Mouse (Mus musculus): ENCODE measurements around the gene Ddhd1. TPM values are rescaled to one million over a fixed set of nuclear protein-coding genes. Genes with fewer than 3 reads are reported as not detected.

Gene Ddhd1
- total and polyA plus RNA-seq, 3 experiments: 7.8 to 18.4 (median 12.7) TPM

DNA sequence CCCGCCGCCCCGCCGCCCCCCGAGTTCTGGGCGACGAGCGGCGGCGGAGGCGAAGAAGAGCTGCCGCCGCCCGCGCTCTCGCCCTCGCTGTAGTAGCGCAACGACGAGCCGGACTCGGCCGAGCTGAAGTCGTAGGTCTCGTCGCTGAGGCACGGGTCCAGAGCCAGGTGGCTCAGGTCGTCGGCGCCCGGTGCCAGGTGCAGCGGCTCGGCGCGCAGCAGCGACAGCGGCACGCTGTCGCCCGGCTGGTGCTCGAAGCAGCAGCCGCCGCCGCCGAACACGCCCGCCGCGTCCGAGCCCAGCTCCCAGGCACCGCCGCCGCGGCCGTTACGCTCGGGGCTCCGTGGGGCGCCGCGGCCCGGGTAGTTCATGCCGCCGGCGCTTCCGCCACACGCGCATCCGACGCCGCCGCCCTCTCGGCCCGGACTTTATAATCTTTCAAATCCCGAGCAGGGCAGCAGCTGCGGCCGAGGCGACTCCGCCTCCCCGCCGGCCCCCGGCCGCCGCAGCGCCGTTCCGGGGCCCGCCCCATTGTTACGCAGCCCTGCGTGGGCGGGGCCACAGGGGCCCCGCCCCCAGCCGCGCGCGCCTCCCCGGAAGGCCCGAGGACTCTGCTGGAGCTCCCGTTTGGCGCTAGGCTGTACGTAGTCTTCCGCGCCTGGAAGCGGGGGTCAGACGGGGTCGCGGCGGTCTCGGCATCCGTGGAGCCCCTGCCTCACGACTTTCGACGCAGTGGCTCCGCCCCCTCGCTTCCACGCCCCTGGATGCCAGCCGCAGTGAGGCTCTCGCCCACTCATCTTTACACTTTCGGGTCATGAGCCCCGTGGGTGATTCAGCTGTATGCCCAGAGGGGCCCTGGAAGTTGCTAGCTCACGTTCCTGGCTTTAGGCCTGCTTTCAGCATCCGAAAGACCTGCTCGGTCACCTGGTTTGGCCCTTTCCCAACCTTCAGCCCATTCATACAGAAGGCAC is at the start of gene Ddhd1 (continued):
- no peak for TF ChIP-seq PAX5 (IDR thresholded peaks at IDR 0.05; ENCODE audit: low read length)

GRCm38 (mm10) chr14:45707176-45707910 is 49.4 kb upstream of the Ddhd1 start:
- Histone ChIP-seq H3K4me3 (replicated peaks in 1 of 3; ENCODE audit: low read depth in 2 of 3, low read length in 2 of 3, poor library complexity in 1 of 3) (no peak overlapping the region), H3K36me3 (replicated peaks in 1 of 2; ENCODE audit: control insufficient read depth in 1 of 2, insufficient read depth in 1 of 2, low read length in 1 of 2) (no peaks in the 10 kb centered on the region), H3K9ac (ENCODE audit: insufficient read depth, low read depth) (no peak overlapping the region), H3K27me3 (replicated peaks) (no peaks in the 10 kb centered on the region), H3K4me2 (ENCODE audit: insufficient read depth, low read depth, poor library complexity, severe bottlenecking) (no peak overlapping the region), H3K79me2 (replicated peaks; ENCODE audit: control insufficient read depth, extremely low read depth, insufficient read depth, poor library complexity, severe bottlenecking) (no peaks in the 10 kb centered on the region), H3K4me1 (ENCODE audit: control insufficient read depth in 1 of 2, insufficient read depth in 2 of 2) (no peaks in the 10 kb centered on the region), H3K9me3 (replicated peaks; ENCODE audit: low read length) (peaks cover 3% of the 10 kb centered on the region), H3K27ac (ENCODE audit: insufficient read depth, low read depth) (no peak overlapping the region)
- in situ Hi-C loops (cut with MboI; ENCODE audit: low pct_ligation_motif_present, low pct_unique_long_range_greater_than_20kb, low sequenced_read_pairs) (no loop called here), dilution Hi-C loops (cut with MboI; ENCODE audit: extremely low pct_ligation_motif_present, extremely low pct_unique_long_range_greater_than_20kb, low sequenced_read_pairs) (no loop called here)
- DNase-seq (ENCODE audit: extremely low read depth): no peak
- TF ChIP-seq ELF1 (IDR thresholded peaks at IDR 0.05; ENCODE audit: low read depth, low read length) (no peak), TCF12 (IDR thresholded peaks at IDR 0.05; ENCODE audit: low read depth, low read length) (no peak), ZC3H11A (IDR thresholded peaks at IDR 0.05; ENCODE audit: low read depth, low read length) (no peak), MAZ (IDR thresholded peaks at IDR 0.05; ENCODE audit: low read depth, low read length) (no peak), CHD1 (IDR thresholded peaks at IDR 0.05; ENCODE audit: low read depth, low read length) (no peak), RCOR1 (conservative IDR thresholded peaks at IDR 0.05; ENCODE audit: low read depth, low read length) (no peak), MEF2A (IDR thresholded peaks at IDR 0.05; ENCODE audit: borderline replicate concordance, low read depth, low read length) (no peak), CTCF (conservative IDR thresholded peaks at IDR 0.05 in 1 of 2, IDR thresholded peaks at IDR 0.05 in 1 of 2; ENCODE audit: low read depth in 2 of 2, low read length in 2 of 2) (no peak), JUN (IDR thresholded peaks at IDR 0.05; ENCODE audit: insufficient read depth, low read depth, low read length) (no peak), EP300 (IDR thresholded peaks at IDR 0.05; ENCODE audit: low read length) (no peak), POLR2AphosphoS2 (IDR thresholded peaks at IDR 0.05; ENCODE audit: low read depth, low read length) (no peak), UBTF (IDR thresholded peaks at IDR 0.05; ENCODE audit: low read depth, low read length) (no peak), NRF1 (IDR thresholded peaks at IDR 0.05; ENCODE audit: low read depth, low read length) (no peak)

- H3K4me1 ChIP-seq (ENCODE audit: control insufficient read depth in 1 of 2, insufficient read depth in 2 of 2): no peaks in the 10 kb centered on the region
- no peak for DNase-seq (ENCODE audit: extremely low read depth)
- no peak for TF ChIP-seq PAX5 (IDR thresholded peaks at IDR 0.05; ENCODE audit: low read length)
- no peak overlapping the region for H3K9ac ChIP-seq (ENCODE audit: insufficient read depth, low read depth)
- H3K79me2 ChIP-seq (replicated peaks; ENCODE audit: control insufficient read depth, extremely low read depth, insufficient read depth, poor library complexity, severe bottlenecking): no peaks in the 10 kb centered on the region
- in situ Hi-C loops (cut with MboI; ENCODE audit: low pct_ligation_motif_present, low pct_unique_long_range_greater_than_20kb, low sequenced_read_pairs) (no loop called here), dilution Hi-C loops (cut with MboI; ENCODE audit: extremely low pct_ligation_motif_present, extremely low pct_unique_long_range_greater_than_20kb, low sequenced_read_pairs) (no loop called here)
- no peak overlapping the region for H3K4me2 ChIP-seq (ENCODE audit: insufficient read depth, low read depth, poor library complexity, severe bottlenecking)
- no peaks in the 10 kb centered on the region for H3K36me3 ChIP-seq (replicated peaks in 1 of 2; ENCODE audit: control insufficient read depth in 1 of 2, insufficient read depth in 1 of 2, low read length in 1 of 2)
- H3K27ac ChIP-seq (ENCODE audit: insufficient read depth, low read depth): no peak overlapping the region
- peaks cover 3% of the 10 kb centered on the region for H3K9me3 ChIP-seq (replicated peaks; ENCODE audit: low read length)
- H3K27me3 ChIP-seq (replicated peaks): no peaks in the 10 kb centered on the region
- H3K4me3 ChIP-seq (replicated peaks in 1 of 3; ENCODE audit: low read depth in 2 of 3, low read length in 2 of 3, poor library complexity in 1 of 3): no peak overlapping the region
Measured at GRCm38 (mm10) chr14:45700031-45700572, 42.2 kb upstream of the Ddhd1 start.

Data from CH12.LX (cell line).